Mouse (Mus musculus) testis, adult 2 months (tissue): ENCODE data around the gene Bud23.

ENCODE experiments used
- CTCF ChIP-seq: fragments of 200-500 bp; IDR thresholded peaks from 2 replicates; pipeline ENCODE4 v1.5.1; 2012; ENCODE audit warnings: low read depth, mild to moderate bottlenecking, inconsistent platforms, low read length, moderate library complexity; ENCODE audit not compliant: control insufficient read depth, insufficient read depth, insufficient replicate concordance
- POLR2A ChIP-seq: fragments of 200-500 bp; IDR thresholded peaks from 2 replicates; pipeline ENCODE4 v1.6.1; 2012; ENCODE audit warnings: low read depth, mild to moderate bottlenecking, inconsistent platforms, low read length, moderate library complexity; ENCODE audit not compliant: control insufficient read depth

DNA sequence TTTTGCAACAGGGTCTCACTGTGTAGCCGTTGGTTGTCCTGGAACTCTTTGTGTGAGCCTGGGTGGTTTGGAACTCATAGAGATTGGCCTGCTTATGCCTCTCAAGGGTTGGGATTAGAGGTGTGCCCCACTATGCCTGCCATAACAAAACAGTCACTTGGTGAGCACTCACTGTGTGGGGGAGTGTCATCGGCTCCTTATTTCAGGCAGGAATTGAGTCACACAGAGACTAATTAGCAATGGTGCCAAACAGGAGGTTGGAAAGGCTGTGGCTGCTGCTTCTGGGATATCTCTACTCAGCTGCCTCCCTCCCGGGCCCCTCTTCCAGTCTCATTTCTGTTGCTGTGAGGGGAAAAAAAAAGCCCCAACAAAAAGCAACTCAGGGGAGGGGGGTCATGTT lies 20.2 kb downstream of the Bud23 start:
- no peak for TF ChIP-seq POLR2A
- no peak for TF ChIP-seq CTCF
